Comparison of ENCODE assay signal across 12 mouse cellular contexts in genomic region chr5:9015352-9015751, GRCm38 (mm10). TPM values are rescaled to one million over a fixed set of nuclear protein-coding genes. Genes with fewer than 3 reads are reported as not detected.
DNase-seq lines count a peak whose midpoint lies in the region; ATAC-seq and TF ChIP-seq lines count a peak whose summit lies in the region.
"Had no signal": no experiment of that assay in that cellular context is flagged by ENCODE, and none has a peak within 500 bp of the region (broad histone marks: within the 10 kb centered on the region; RNA-seq: fewer than 3 reads in every experiment).

No protein-coding gene starts in this region.

- H3K9me3 ChIP-seq in heart, postnatal 0 days (replicated peaks; ENCODE audit: control insufficient read depth, low read length) = no peaks in the 10 kb centered on the region
- H3K9me3 ChIP-seq: heart, embryonic 10.5 days; liver, embryonic 15.5 days; midbrain, embryonic 10.5 days; neural tube, embryonic 13.5 days had no signal

- H3K4me1 ChIP-seq in heart, postnatal 0 days (ENCODE audit: control insufficient read depth, insufficient read depth) = no peaks in the 10 kb centered on the region
- H3K4me1 ChIP-seq in thymus, adult 2 months (replicated peaks; ENCODE audit: control insufficient read depth, insufficient read depth, low read length) = 0 out of 2 replicates have a peak, but pooled peaks cover 2% of the 10 kb centered on the region
- no peaks in the 10 kb centered on the region for H3K4me1 ChIP-seq in cerebellum, adult 2 months (ENCODE audit: control insufficient read depth, insufficient read depth, low read length)
- H3K4me1 ChIP-seq: heart, embryonic 10.5 days; liver, embryonic 15.5 days; midbrain, embryonic 10.5 days; neural tube, embryonic 13.5 days had no signal

- ATAC-seq in heart, postnatal 0 days (ENCODE audit: insufficient read depth, low read depth) = no peak

- TF ChIP-seq POLR2A in thymus, adult 2 months (IDR thresholded peaks at IDR 0.05; ENCODE audit: control insufficient read depth, extremely low read depth, insufficient read depth, low read length, poor library complexity) = no peak
- no peak for TF ChIP-seq POLR2A in cerebellum, adult 2 months (IDR thresholded peaks at IDR 0.05; ENCODE audit: borderline replicate concordance, insufficient read depth, low read length)

- no peak overlapping the region for H3K4me2 ChIP-seq in heart, postnatal 0 days (ENCODE audit: low read depth, low read length)
- H3K4me2 ChIP-seq: liver, embryonic 15.5 days; neural tube, embryonic 13.5 days had no signal

- no peak for DNase-seq in heart, postnatal 0 days (ENCODE audit: low spot score)
- DNase-seq in heart, postnatal 4 days = no peak
- peak; percentile 5 to 13 for DNase-seq in CD8-positive naive resting alpha-beta T cell, adult 2 months (ENCODE audit: low read depth in 2 of 2, low spot score in 2 of 2)
- DNase-seq in induced T-regulatory cell, adult 2 months (ENCODE audit: low read depth) = peak; percentile 42
- peak; percentile 57 for DNase-seq in thymus, adult 2 months
- no peak for DNase-seq in adipocyte (ENCODE audit: low spot score)
- no peak for DNase-seq in embryo, embryonic 9.5 days (ENCODE audit: extremely low spot score)
- DNase-seq in cerebellum, adult 2 months = no peak

- no peaks in the 10 kb centered on the region for H3K36me3 ChIP-seq in heart, postnatal 0 days (replicated peaks; ENCODE audit: control insufficient read depth, insufficient read depth, low read length)
- no peaks in the 10 kb centered on the region for H3K36me3 ChIP-seq in thymus, adult 2 months (ENCODE audit: control insufficient read depth, insufficient read depth, low read length)
- H3K36me3 ChIP-seq: heart, embryonic 10.5 days; liver, embryonic 15.5 days; midbrain, embryonic 10.5 days; neural tube, embryonic 13.5 days had no signal

- no peak for TF ChIP-seq EP300 in heart, postnatal 0 days (IDR thresholded peaks at IDR 0.05; ENCODE audit: low read depth)

- H3K27me3 ChIP-seq in heart, postnatal 0 days (ENCODE audit: control insufficient read depth, insufficient read depth, low read length) = no peaks in the 10 kb centered on the region
- H3K27me3 ChIP-seq in thymus, adult 2 months (ENCODE audit: control insufficient read depth, insufficient read depth, low read length) = no peaks in the 10 kb centered on the region
- H3K27me3 ChIP-seq in cerebellum, adult 2 months (ENCODE audit: control insufficient read depth, insufficient read depth, low read length) = no peaks in the 10 kb centered on the region
- H3K27me3 ChIP-seq: liver, embryonic 15.5 days; neural tube, embryonic 13.5 days had no signal

- peak overlapping the region; percentile 22; the same call in 1 of the 2 replicates for H3K27ac ChIP-seq in heart, postnatal 0 days (ENCODE audit: low read depth)
- H3K27ac ChIP-seq in thymus, adult 2 months (ENCODE audit: control insufficient read depth, insufficient read depth, low read length) = no peak overlapping the region
- no peak overlapping the region for H3K27ac ChIP-seq in cerebellum, adult 2 months (ENCODE audit: insufficient read depth, low read length)
- H3K27ac ChIP-seq: heart, embryonic 10.5 days; liver, embryonic 15.5 days; midbrain, embryonic 10.5 days; neural tube, embryonic 13.5 days had no signal

- H3K4me3 ChIP-seq in heart, postnatal 0 days (ENCODE audit: low read depth, low read length) = no peak overlapping the region
- no peak overlapping the region for H3K4me3 ChIP-seq in thymus, adult 2 months (ENCODE audit: control insufficient read depth, insufficient read depth, low read length)
- no peak overlapping the region for H3K4me3 ChIP-seq in cerebellum, adult 2 months (replicated peaks; ENCODE audit: insufficient read depth, low read depth, low read length)
- H3K4me3 ChIP-seq: heart, embryonic 10.5 days; liver, embryonic 15.5 days; midbrain, embryonic 10.5 days; neural tube, embryonic 13.5 days had no signal

- no peak overlapping the region for H3K9ac ChIP-seq in heart, postnatal 0 days (replicated peaks; ENCODE audit: low read depth, low read length)
- H3K9ac ChIP-seq: liver, embryonic 15.5 days; neural tube, embryonic 13.5 days had no signal

- 29% methylated on average over 3 of the region's 3 CpGs for WGBS in heart, postnatal 0 days
- WGBS in thymus, adult 2 months = 6% methylated on average over 3 of the region's 3 CpGs
- 72% methylated on average over 3 of the region's 3 CpGs for WGBS in cerebellum, adult 2 months

- no peak for TF ChIP-seq CTCF in heart, postnatal 0 days (IDR thresholded peaks at IDR 0.05; ENCODE audit: low read depth)
- no peak for TF ChIP-seq CTCF in thymus, adult 2 months (IDR thresholded peaks at IDR 0.05; ENCODE audit: borderline replicate concordance, control insufficient read depth, extremely low read depth, insufficient read depth, low read length, poor library complexity)
- no peak for TF ChIP-seq CTCF in cerebellum, adult 2 months (IDR thresholded peaks at IDR 0.05; ENCODE audit: borderline replicate concordance, insufficient read depth, low read depth, low read length)

RNA-seq across cellular contexts. Expression of gene Crot, which starts 18.2 kb away (rescaled TPM):
- total RNA-seq in heart, postnatal 0 days (2014; rRNA removed; ENCODE audit: low replicate concordance) = 24.1 and 25.2 TPM in 2 replicates
- 30.3 and 35.7 TPM in 2 replicates for polyA plus RNA-seq in heart, postnatal 0 days (2015; fragmentation: Nextera tagmentation; extraction: Ambion mirVana)
- total RNA-seq in heart, postnatal 4 days (2021) = 10 to 100 TPM; 19.9 TPM
- polyA plus RNA-seq in thymus, adult 2 months (2012; rRNA removed) = 12.3 and 14.3 TPM in 2 replicates
- polyA plus RNA-seq in cerebellum, adult 2 months (2012; rRNA removed) = 24.0 and 24.8 TPM in 2 replicates

Comparison
In these comparisons a context has a peak if more than half of its experiments do, and no peak if none do; other contexts are left out.
1. DNase-seq: peak in CD8-positive naive resting alpha-beta T cell, adult 2 months (2 of 2), induced T-regulatory cell, adult 2 months (single experiment) and thymus, adult 2 months (single experiment); none in heart, postnatal 0 days (single experiment), heart, postnatal 4 days (single experiment), adipocyte (single experiment), embryo, embryonic 9.5 days (single experiment) and cerebellum, adult 2 months (0 of 2).